Mouse (Mus musculus) testis, adult 2 months (tissue): ENCODE data around the gene Slc17a3. TPM values are rescaled to one million over a fixed set of nuclear protein-coding genes. Genes with fewer than 3 reads are reported as not detected.

ENCODE experiments used
- H3K27ac ChIP-seq: fragments of 200-500 bp; 2 replicates; pipeline ENCODE4 v1.5.1; 2012; ENCODE audit warnings: low read depth, low read length; ENCODE audit not compliant: control insufficient read depth, insufficient read depth
- H3K27me3 ChIP-seq: fragments of 200-500 bp; 2 replicates; pipeline ENCODE4 v1.6.1; 2012; ENCODE audit warnings: mild to moderate bottlenecking, low read length, moderate library complexity; ENCODE audit not compliant: control insufficient read depth, insufficient read depth
- H3K36me3 ChIP-seq: fragments of 200-500 bp; 2 replicates; pipeline ENCODE4 v1.6.1; 2012; ENCODE audit warnings: mild to moderate bottlenecking, low read length; ENCODE audit not compliant: control insufficient read depth, insufficient read depth
- H3K4me1 ChIP-seq: fragments of 200-500 bp; 2 replicates; pipeline ENCODE4 v1.6.1; 2012; ENCODE audit warnings: low read length; ENCODE audit not compliant: control insufficient read depth, insufficient read depth
- H3K4me3 ChIP-seq: fragments of 200-500 bp; 2 replicates; pipeline ENCODE4 v1.5.1; 2012; ENCODE audit warnings: low read depth, mild to moderate bottlenecking, low read length, moderate library complexity, mixed read lengths; ENCODE audit not compliant: control insufficient read depth
- CTCF ChIP-seq: fragments of 200-500 bp; IDR thresholded peaks from 2 replicates; pipeline ENCODE4 v1.5.1; 2012; ENCODE audit warnings: low read depth, mild to moderate bottlenecking, inconsistent platforms, low read length, moderate library complexity; ENCODE audit not compliant: control insufficient read depth, insufficient read depth, insufficient replicate concordance
- POLR2A ChIP-seq: fragments of 200-500 bp; IDR thresholded peaks from 2 replicates; pipeline ENCODE4 v1.6.1; 2012; ENCODE audit warnings: low read depth, mild to moderate bottlenecking, inconsistent platforms, low read length, moderate library complexity; ENCODE audit not compliant: control insufficient read depth
- polyA plus RNA-seq: library from polyadenylated mRNA; depleted of rRNA; stranded (reverse); fragments of >200 nt; gene quantifications from 2 replicates; pipeline ENCODE4 v1.2.3, GENCODE M21; 2012; rRNA removed

Slc17a3 gene
- polyA plus RNA-seq, 1 experiment: 0.21 TPM

DNA sequence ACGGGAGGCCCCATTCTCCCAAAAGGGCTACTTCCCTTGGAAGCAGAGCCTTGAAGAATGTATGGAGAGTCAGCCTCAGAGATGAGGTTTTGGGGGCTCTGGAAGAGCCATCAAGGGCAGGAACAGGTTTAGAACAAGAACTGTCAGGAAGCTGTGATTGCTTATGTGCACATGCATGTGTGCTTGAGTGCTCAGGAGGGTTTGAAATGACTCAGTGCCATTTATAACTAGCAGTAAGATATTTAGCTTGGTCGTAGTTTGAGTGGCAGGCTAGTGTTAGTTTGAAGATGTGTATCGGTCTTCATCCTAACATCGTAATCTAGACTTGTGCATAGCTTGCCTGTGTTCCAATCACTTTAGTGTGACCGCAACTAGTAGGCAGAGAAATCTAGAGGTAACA, 67.7 kb downstream of the Slc17a3 start:
- no peak overlapping the region for H3K27ac ChIP-seq
- no peaks in the 10 kb centered on the region for H3K4me1 ChIP-seq
- TF ChIP-seq POLR2A (no peak), CTCF (no peak)
- H3K27me3 ChIP-seq: no peaks in the 10 kb centered on the region
- no peak overlapping the region for H3K4me3 ChIP-seq
- H3K36me3 ChIP-seq: no peaks in the 10 kb centered on the region

DNA sequence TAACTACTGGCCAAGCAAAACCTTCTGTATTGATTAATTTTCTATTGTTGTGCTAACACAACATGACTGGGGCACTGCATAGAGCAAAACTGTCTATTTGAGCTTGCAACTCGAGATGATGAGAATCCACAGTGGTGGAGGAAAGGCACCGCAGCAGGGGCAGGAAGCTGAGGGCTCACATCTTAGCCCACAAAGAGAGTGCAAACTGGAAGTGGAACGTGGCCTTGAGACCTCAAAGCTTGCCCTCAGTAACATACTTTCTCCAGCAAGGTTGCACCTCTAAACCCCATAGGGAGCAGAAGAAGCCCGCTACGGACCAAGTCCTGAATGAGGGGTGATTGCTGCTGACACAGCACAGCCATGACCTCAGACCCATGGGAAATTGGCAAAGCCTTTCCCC, 70.9 kb downstream of the Slc17a3 start:
- Histone ChIP-seq H3K36me3 (no peaks in the 10 kb centered on the region), H3K27ac (no peak overlapping the region), H3K27me3 (no peaks in the 10 kb centered on the region), H3K4me1 (no peaks in the 10 kb centered on the region), H3K4me3 (no peak overlapping the region)
- no peak for TF ChIP-seq CTCF
- no peak for TF ChIP-seq POLR2A

Other genes starting within 250 kb of the Slc17a3 start
- gene Hist1h2be, start 218.3 kb upstream of the Slc17a3 start, polyA plus RNA-seq: 0.42 and 0.58 TPM in 2 replicates
- gene Hist1h1e, start 216.9 kb upstream of the Slc17a3 start, polyA plus RNA-seq: 0.35 and 0.41 TPM in 2 replicates
- 0.20 and 0.26 TPM in 2 replicates for gene Hist1h2ac, start 155.5 kb upstream of the Slc17a3 start, polyA plus RNA-seq
- 17.8 and 19.0 TPM in 2 replicates for gene Hist1h2bc, start 155.2 kb upstream of the Slc17a3 start, polyA plus RNA-seq
- gene Hist1h1t, start 143.6 kb upstream of the Slc17a3 start, polyA plus RNA-seq: 22.2 and 24.8 TPM in 2 replicates
- gene Hist1h4c, start 141.0 kb upstream of the Slc17a3 start, polyA plus RNA-seq: 20.1 and 20.6 TPM in 2 replicates
- 5.2 and 6.1 TPM in 2 replicates for gene Hfe, start 128.6 kb upstream of the Slc17a3 start, polyA plus RNA-seq
- gene Hist1h1c, start 100.6 kb upstream of the Slc17a3 start, polyA plus RNA-seq: 5.4 and 6.9 TPM in 2 replicates
- 2.3 TPM in 2 replicates for gene Hist1h3c, start 93.8 kb upstream of the Slc17a3 start, polyA plus RNA-seq
- gene Hist1h2bb, start 92.7 kb upstream of the Slc17a3 start, polyA plus RNA-seq: 3.9 and 7.0 TPM in 2 replicates
- 4.4 and 6.2 TPM in 2 replicates for gene Hist1h2ab, start 88.3 kb upstream of the Slc17a3 start, polyA plus RNA-seq
- gene Hist1h3b, start 87.2 kb upstream of the Slc17a3 start, polyA plus RNA-seq: 4.2 and 4.7 TPM in 2 replicates
- 2.4 and 2.5 TPM in 2 replicates for gene Hist1h4b, start 82.4 kb upstream of the Slc17a3 start, polyA plus RNA-seq
- gene Hist1h4a, start 78.2 kb upstream of the Slc17a3 start, polyA plus RNA-seq: 83.8 and 94.1 TPM in 2 replicates
- 29.4 and 33.4 TPM in 2 replicates for gene Hist1h3a, start 77.0 kb upstream of the Slc17a3 start, polyA plus RNA-seq
- gene Hist1h1a, start 75.8 kb upstream of the Slc17a3 start, polyA plus RNA-seq: 2.9 and 4.3 TPM in 2 replicates
- gene Trim38, start 69.5 kb upstream of the Slc17a3 start, polyA plus RNA-seq: 2.1 and 2.5 TPM in 2 replicates
- 0.40 and 0.41 TPM in 2 replicates for gene Slc17a2, start 32.4 kb upstream of the Slc17a3 start, polyA plus RNA-seq
- gene Slc17a1, start 28.3 kb downstream of the Slc17a3 start, polyA plus RNA-seq: 0.11 and 0.22 TPM in 2 replicates
- gene Slc17a4, start 75.6 kb downstream of the Slc17a3 start, polyA plus RNA-seq: not detected in 2 replicates
- 226 and 228 TPM in 2 replicates for gene Hist1h2ba, start 94.7 kb downstream of the Slc17a3 start, polyA plus RNA-seq
- 39.5 and 59.1 TPM in 2 replicates for gene Hist1h2aa, start 95.0 kb downstream of the Slc17a3 start, polyA plus RNA-seq
- gene Scgn, start 151.8 kb downstream of the Slc17a3 start, polyA plus RNA-seq: 20.1 and 22.4 TPM in 2 replicates